Mouse (Mus musculus): ENCODE data around the gene Cep350. TPM values are rescaled to one million over a fixed set of nuclear protein-coding genes. Genes with fewer than 3 reads are reported as not detected.
"Not testable (repeated sequence)": the region's sequence is repeated elsewhere in the genome, so short reads cannot be mapped to it uniquely, and the experiment has no call there.

Gene Cep350
- polyA plus RNA-seq, 1 experiment from 2014 or later: 11.1 TPM

DNA sequence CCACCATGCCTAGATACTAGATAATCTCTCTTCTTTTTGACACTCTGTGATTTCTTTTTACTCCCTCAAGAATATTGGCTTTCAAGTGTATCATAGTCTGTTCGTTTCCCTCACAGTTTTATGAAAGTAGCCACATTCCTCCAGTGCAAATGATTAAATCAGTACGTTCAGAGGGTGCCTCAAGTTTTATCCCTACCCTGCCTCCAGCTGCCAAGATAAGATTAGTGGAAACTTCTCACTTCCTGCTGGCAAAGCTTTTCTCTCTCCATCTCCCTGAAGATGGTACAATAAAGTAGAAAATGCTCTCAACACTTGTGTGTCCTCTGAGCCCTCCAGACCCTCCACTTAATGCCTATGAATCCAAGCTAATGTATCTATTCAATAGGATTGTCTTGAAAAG, 1.9 kb upstream of the Cep350 start:
- 78% methylated on average over 2 of the region's 2 CpGs for WGBS
- no peaks in the 10 kb centered on the region for H3K36me3 ChIP-seq
- no peak overlapping the region for H3K9ac ChIP-seq
- ATAC-seq (ENCODE audit: low read depth): no peak
- H3K4me1 ChIP-seq (replicated peaks): peaks cover 29% of the 10 kb centered on the region
- no peak overlapping the region for H3K4me3 ChIP-seq
- no peaks in the 10 kb centered on the region for H3K9me3 ChIP-seq
- no peaks in the 10 kb centered on the region for H3K27me3 ChIP-seq
- no peak overlapping the region for H3K4me2 ChIP-seq
- no peak overlapping the region for H3K27ac ChIP-seq (replicated peaks)

DNA sequence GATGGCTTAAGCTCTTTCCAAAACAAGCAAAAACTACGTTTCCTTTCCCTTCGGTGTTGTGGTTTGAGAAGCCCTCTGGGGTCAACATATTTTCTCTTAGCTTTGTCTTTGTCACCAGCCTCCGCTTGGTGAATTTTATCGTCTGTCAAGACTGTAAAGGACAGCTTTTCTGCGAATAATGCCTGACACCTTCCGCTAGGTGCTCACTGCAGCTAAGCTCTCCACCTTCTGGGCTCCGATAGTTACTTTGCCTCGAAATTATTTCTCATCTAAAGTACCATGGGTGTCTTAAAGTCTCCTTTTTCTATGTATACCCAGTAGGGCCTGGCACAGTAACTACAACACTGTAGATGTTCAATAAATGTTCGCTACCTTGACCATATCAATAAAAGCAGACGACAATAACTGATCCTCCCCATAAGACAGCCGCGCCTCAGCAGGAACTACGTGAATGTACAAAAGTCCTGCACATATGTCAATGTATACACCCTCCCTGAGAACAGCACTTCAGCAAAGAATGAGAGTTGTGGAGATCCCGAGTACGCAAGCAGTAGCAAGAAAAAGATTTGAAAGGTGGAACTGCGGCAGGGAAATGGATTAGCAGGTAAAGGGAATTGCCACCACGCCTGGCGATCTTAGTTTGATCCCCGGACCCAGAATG, 794 bp upstream of the Cep350 start:
- Histone ChIP-seq H3K9me3 (no peaks in the 10 kb centered on the region), H3K27ac (replicated peaks) (peak overlapping the region; percentile 97), H3K4me3 (peak overlapping the region; percentile 98), H3K27me3 (no peaks in the 10 kb centered on the region), H3K4me1 (replicated peaks) (peaks cover 38% of the 10 kb centered on the region), H3K36me3 (no peaks in the 10 kb centered on the region), H3K4me2 (peak overlapping the region; percentile 68), H3K9ac (peak overlapping the region; percentile 99)
- peak; percentile 17; the same call in 1 of the 2 replicates for ATAC-seq (ENCODE audit: low read depth)
- 6% methylated on average over 19 of the region's 19 CpGs for WGBS

DNA sequence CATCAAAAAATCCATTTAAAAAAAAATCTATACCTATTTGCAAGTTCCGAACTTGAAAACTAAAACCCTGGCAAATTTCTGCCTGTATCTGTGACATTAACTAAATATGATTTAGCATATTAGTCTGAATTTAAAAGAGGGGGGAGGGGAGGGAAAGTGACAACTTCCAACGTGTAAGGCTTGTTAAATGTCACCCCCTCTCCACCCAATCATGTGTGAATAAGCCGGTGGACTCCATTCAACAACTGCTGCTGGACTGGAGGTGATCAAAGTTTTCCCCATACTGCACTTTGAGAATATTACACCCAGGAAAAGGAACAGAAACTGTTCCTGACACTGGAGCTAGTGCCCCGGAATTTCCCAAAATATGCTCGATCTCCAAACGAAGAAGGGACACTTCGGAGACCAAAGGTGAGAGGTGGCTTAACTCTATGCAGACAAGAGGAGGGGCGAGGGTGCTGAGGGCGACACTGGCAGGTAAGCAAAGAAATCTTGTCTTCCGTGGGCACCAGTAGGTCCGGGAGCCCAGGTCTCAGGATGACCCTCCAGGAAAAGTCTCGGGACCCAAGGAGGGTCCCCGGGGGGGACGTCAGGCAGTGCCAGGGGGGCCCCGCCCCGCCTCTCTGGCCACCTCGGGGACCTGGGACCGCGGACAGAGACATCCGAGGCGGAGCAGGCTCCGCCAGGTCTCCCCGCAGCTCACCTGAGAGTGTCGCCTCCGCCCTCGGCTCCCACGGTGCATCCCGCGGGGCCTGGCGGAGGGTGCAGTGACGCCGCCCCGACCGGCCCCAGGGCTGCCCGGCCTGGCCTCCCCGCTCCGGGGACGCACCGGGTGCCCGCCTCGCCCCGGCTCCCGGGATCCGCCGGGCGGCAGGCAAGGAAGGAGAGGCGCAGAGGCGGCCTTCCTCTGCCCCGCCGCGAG, 648 bp downstream of the Cep350 start:
- Histone ChIP-seq H3K27ac (replicated peaks) (peak overlapping the region; percentile 97), H3K4me2 (peak overlapping the region; percentile 84), H3K36me3 (no peaks in the 10 kb centered on the region), H3K4me3 (peak overlapping the region; percentile 98), H3K9ac (peak overlapping the region; percentile 99), H3K4me1 (replicated peaks) (peaks cover 38% of the 10 kb centered on the region), H3K9me3 (no peaks in the 10 kb centered on the region), H3K27me3 (no peaks in the 10 kb centered on the region)
- no peak; the same call in none of the 2 replicates for ATAC-seq (ENCODE audit: low read depth)
- WGBS: 3% methylated on average over 29 of the region's 51 CpGs

DNA sequence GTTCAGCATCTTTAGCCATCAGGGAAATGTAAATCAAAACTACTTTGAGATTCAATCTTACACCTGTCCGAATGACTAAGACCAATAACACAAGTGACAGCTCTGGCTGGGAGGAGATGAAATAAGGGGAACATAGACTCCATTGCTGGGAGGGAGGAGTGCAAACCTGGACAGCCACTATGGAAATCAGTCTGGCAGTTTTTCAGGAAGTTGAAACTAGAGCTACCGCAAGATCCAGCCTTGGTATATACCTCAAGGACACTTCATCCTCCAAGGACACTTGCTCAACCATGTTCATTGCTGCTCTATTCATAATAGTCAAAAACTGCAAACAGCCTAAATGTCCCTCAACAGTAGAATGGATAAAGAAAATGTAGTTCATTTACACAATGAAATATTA, 23.9 kb downstream of the Cep350 start:
- peaks cover 73% of the 10 kb centered on the region for H3K36me3 ChIP-seq
- H3K9me3 ChIP-seq: 0 out of 2 replicates have a peak, but pooled peaks cover 6% of the 10 kb centered on the region
- no peaks in the 10 kb centered on the region for H3K4me1 ChIP-seq (replicated peaks)
- no peak overlapping the region for H3K4me3 ChIP-seq
- no peak for ATAC-seq (ENCODE audit: low read depth)
- no peak overlapping the region for H3K4me2 ChIP-seq
- no peak overlapping the region for H3K9ac ChIP-seq
- 92% methylated on average over 2 of the region's 2 CpGs for WGBS
- H3K27me3 ChIP-seq: no peaks in the 10 kb centered on the region
- H3K27ac ChIP-seq (replicated peaks): no peak overlapping the region

DNA sequence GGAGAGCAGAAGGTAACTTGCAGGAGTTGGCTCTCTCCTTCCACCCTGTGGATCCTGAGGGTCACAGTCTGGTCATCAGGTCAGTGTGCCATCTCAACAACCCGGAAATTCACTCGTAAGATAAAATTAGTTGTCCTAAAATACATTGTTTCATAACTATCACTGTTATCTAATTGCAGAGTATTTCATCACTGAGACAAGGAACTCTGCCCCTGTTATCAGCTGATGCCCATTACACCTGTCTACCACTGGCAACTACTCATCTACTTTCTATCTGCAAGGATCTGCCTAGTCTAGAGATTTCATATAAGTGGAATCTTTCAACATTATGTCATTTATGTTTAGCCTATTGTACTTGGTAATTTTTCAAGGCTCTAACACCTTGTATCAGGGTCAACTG, 28.7 kb downstream of the Cep350 start:
- Histone ChIP-seq H3K9ac (no peak overlapping the region), H3K27ac (replicated peaks) (no peak overlapping the region), H3K9me3 (0 out of 2 replicates have a peak, but pooled peaks cover 6% of the 10 kb centered on the region), H3K4me1 (replicated peaks) (no peaks in the 10 kb centered on the region), H3K27me3 (no peaks in the 10 kb centered on the region), H3K4me2 (no peak overlapping the region), H3K4me3 (no peak overlapping the region), H3K36me3 (peaks cover 65% of the 10 kb centered on the region)
- ATAC-seq (ENCODE audit: low read depth): no peak
- 94% methylated on average over 2 of the region's 2 CpGs for WGBS

DNA sequence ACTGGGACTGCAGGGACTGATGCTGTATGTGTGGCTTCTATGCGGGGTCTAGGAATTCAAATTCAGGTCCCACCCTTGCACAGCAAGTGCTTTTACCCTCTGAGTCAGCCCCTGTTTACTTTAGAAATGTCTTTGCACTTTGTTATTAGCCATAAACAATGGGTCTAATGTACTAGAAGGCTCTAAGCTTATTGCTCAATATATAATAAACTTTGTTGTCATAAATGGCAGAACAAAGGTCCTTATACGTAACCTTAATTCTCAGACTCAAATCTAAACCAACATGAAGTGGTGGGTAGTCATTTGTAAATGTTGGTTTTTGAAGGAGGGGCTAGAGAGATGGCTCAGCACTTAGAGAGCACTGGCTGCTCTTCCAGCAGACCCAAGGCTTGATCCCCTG, 35.6 kb downstream of the Cep350 start:
- Histone ChIP-seq H3K27me3 (no peaks in the 10 kb centered on the region), H3K9ac (no peak overlapping the region), H3K27ac (replicated peaks) (no peak overlapping the region), H3K9me3 (no peaks in the 10 kb centered on the region), H3K4me2 (no peak overlapping the region), H3K36me3 (peaks cover 69% of the 10 kb centered on the region), H3K4me3 (no peak overlapping the region), H3K4me1 (replicated peaks) (no peaks in the 10 kb centered on the region)
- ATAC-seq (ENCODE audit: low read depth): no peak
- WGBS: 96% methylated on average over 2 of the region's 2 CpGs

DNA sequence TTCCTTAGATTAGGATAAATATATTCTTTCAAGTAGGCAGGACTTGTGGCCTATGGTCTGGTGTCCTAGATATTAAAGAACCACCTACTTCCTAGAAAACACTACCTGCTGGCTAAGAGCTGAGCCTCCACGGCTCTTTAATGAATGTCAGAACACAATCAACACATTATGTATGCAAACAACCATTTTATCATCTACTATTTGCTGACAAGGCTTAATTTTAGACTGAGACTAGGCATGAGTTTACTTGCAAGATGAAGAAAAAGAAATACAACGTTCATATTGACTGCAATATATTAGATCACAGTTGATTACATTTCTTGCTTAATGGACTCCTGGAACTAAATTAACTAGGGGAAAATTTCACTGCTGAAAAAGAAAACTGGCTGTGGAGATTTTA, 38.4 kb downstream of the Cep350 start:
- 85% methylated on average over 2 of the region's 2 CpGs for WGBS
- Histone ChIP-seq H3K36me3 (peaks cover 72% of the 10 kb centered on the region), H3K4me1 (replicated peaks) (no peaks in the 10 kb centered on the region), H3K9me3 (no peaks in the 10 kb centered on the region), H3K27ac (replicated peaks) (no peak overlapping the region), H3K4me3 (no peak overlapping the region), H3K9ac (no peak overlapping the region), H3K27me3 (no peaks in the 10 kb centered on the region), H3K4me2 (no peak overlapping the region)
- no peak for ATAC-seq (ENCODE audit: low read depth)

DNA sequence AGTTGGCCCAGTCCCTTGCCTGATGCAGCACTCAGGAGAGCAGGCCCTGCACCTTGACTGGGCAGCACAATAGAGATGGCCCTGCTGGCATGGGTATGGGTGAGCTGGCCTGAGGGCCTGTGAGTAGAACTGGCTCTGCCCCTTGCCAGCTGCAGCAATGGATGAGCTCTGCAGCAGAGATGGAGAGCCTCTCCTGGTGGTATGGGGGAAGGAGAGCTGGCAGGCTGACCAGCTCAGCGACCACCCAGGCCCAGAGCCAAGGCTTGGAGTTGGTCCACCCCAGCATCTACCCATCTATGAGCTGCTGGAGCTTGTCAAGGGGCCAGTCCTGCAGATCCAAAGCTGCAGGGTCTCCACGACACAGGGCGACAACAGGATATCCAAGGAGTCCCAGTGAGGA, 69.5 kb downstream of the Cep350 start:
- H3K27ac ChIP-seq (replicated peaks): no peak overlapping the region
- no peak for ATAC-seq (ENCODE audit: low read depth)
- no peak overlapping the region for H3K4me3 ChIP-seq
- no peaks in the 10 kb centered on the region for H3K9me3 ChIP-seq
- H3K4me2 ChIP-seq: no peak overlapping the region
- 92% methylated on average over 3 of the region's 3 CpGs for WGBS
- H3K9ac ChIP-seq: no peak overlapping the region
- no peaks in the 10 kb centered on the region for H3K4me1 ChIP-seq (replicated peaks)
- H3K27me3 ChIP-seq: no peaks in the 10 kb centered on the region
- H3K36me3 ChIP-seq: peaks cover 83% of the 10 kb centered on the region

DNA sequence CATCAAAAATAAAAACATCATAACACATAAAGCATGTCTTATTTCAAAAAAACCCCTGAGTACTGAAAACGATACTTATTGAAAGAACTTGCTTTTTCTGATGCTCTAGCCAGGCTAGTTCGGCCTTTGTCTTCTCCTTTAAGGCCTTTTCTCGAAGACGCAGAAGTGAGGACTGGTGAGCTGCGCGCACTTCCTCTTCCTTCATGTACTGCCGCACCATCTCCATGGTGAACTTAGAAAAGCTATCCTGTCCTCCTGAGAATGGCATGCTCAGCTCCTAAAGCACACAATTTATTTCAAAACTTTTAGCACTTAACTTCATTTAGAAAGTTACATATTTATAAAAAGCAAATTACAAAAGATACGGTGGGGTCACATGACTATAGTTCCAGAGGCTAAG, 71.7 kb downstream of the Cep350 start:
- no peaks in the 10 kb centered on the region for H3K27me3 ChIP-seq
- WGBS: 96% methylated on average over 8 of the region's 8 CpGs
- ATAC-seq (ENCODE audit: low read depth): no peak

DNA sequence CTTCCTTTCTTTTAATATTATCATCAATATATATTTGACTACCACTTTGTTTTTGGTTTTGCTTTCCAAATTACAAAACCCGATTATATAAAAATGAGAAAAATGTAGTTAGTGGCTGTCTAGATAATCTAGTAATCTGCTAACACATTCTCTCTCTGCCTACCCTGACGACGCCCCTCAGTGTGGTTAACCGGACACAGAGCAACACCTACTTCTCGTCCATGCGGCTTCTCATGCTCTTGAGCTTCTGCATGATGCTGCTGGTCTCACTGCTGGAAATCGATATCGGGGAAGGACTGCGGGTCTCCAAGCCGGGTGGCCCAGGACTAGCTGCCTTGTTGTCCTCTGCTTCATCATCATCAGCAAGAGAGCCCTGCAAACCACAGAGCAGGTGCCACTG, 78.7 kb downstream of the Cep350 start:
- Histone ChIP-seq H3K27me3 (no peaks in the 10 kb centered on the region), H3K36me3 (peaks cover 74% of the 10 kb centered on the region), H3K4me1 (replicated peaks) (no peaks in the 10 kb centered on the region), H3K9me3 (no peaks in the 10 kb centered on the region), H3K9ac (no peak overlapping the region), H3K4me3 (no peak overlapping the region), H3K27ac (replicated peaks) (no peak overlapping the region), H3K4me2 (no peak overlapping the region)
- ATAC-seq (ENCODE audit: low read depth): no peak
- 96% methylated on average over 10 of the region's 10 CpGs for WGBS

More for the DNA sequence above, 71.7 kb downstream of the Cep350 start:
- H3K9ac ChIP-seq: no peak overlapping the region
- H3K4me3 ChIP-seq: no peak overlapping the region
- no peak overlapping the region for H3K27ac ChIP-seq (replicated peaks)
- no peaks in the 10 kb centered on the region for H3K9me3 ChIP-seq
- H3K36me3 ChIP-seq: peaks cover 82% of the 10 kb centered on the region
- no peaks in the 10 kb centered on the region for H3K4me1 ChIP-seq (replicated peaks)
- H3K4me2 ChIP-seq: no peak overlapping the region

DNA sequence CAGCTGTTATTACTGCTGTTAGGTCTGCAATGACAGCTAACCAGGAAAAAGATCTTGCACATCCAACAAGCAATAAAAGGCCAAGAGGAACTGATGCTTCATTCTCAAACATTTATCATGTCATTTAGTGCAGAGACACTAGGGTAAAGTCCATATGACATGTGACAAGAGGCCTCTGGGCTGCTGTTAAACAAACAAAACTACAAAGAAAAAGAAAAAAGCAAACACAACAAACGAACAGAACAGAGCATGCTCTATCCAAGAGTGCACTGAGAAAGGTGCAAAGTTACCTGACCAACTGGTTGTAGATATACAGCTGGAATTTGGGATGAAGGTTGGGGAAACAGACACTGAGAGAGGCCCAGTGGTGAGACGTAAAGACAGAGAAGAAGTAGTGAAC, 86.2 kb downstream of the Cep350 start:
- Histone ChIP-seq H3K4me1 (replicated peaks) (no peaks in the 10 kb centered on the region), H3K9ac (no peak overlapping the region), H3K9me3 (no peaks in the 10 kb centered on the region), H3K4me3 (no peak overlapping the region), H3K36me3 (peaks cover 56% of the 10 kb centered on the region), H3K27me3 (no peaks in the 10 kb centered on the region), H3K27ac (replicated peaks) (no peak overlapping the region), H3K4me2 (no peak overlapping the region)
- WGBS: 78% methylated on average over 2 of the region's 2 CpGs
- ATAC-seq (ENCODE audit: low read depth): no peak

DNA sequence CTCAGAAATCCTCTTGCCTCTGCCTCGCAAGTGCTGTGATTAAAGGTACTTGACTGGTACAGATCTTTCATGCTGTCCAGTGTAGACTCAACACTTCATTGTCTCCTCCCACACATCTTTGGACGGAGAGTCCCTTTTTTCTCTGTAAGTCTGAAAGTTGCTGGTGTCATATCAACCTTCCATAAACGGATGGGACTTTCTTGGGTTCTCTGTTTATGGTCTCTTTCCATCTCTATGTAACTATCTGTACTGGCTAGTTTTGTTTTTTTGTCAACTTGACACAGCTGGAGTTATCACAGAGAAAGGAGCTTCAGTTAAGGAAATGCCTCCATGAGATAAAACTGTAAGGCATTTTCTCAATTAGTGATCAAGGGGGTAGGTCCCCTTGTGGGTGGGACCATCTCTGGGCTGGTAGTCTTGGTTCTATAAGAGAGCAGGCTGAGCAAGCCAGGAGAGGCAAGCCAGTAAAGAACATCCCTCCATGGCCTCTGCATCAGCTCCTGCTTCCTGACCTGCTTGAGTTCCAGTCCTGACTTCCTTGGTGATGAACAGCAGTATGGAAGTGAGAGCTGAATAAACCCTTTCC, 90.3 kb downstream of the Cep350 start:
- WGBS: 90% methylated on average over 3 of the region's 3 CpGs
- not testable (repeated sequence) for H3K27ac ChIP-seq (replicated peaks); H3K9ac ChIP-seq; H3K4me3 ChIP-seq; H3K4me2 ChIP-seq; H3K27me3 ChIP-seq; H3K9me3 ChIP-seq; ATAC-seq (ENCODE audit: low read depth); H3K4me1 ChIP-seq (replicated peaks)
- peaks cover 66% of the 10 kb centered on the region for H3K36me3 ChIP-seq
